Mouse (Mus musculus) heart, adult 9 months (tissue): ENCODE measurements around the gene Isg15.

Experiments used
- DNase-seq, 2 experiments: peaks; one replicate each; pipeline ENCODE4 v3.0.0; 2022; ENCODE audit warnings: low spot score in 2 of 2

Gene Isg15

DNA sequence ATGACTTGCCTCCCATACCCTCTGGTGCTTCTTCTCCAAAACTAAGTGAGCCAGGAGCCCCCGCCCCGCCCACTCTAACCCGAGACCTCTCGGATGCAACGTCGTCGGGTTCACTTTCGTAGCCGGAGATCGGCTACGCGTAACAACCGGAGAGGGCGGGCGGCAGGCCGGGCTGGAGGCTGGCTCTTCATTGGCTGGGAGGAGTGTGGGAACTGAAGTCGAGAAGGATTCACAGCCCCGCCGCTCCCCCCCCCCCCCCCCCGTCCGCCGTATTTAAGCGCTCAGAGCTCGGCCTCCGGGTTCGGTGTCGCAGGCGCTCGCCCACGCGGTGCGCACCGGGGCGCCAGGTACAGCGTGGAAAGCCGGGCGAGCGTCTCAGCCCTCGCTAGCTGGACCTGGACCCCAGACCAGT is 2.4 kb upstream of the Isg15 start, which contains the start of gene AW011738:
Gene AW011738, plus strand, starts transcription at position 304 of the 412 bp plus-strand sequence.
- peak; percentile 75 to 82 for DNase-seq

- peak in 1 of 2 experiments; percentile 29 for DNase-seq
Observed at GRCm38 (mm10) chr4:156202462-156202893, 1.9 kb upstream of the Isg15 start.

DNA sequence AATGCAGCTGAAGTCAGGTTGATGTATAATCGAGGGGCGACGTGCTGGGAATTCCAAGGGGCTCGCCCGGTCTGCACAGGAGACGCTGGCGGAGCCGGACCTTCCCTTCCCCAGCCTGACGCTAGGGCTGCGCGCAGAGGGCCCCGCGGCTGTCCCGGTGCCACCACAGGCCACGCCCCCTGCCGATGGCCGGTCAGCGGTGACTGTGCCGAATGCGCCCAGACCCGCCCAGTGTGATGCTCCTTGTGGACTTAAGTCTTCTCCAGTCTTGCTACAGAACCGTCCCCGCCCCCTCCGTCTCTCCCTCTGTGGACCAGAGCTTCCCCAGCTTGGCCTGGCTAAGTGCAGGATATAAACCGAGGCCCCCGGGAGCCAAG is 2.8 kb downstream of the Isg15 start:
- DNase-seq = peak; percentile 89 to 90

DNA sequence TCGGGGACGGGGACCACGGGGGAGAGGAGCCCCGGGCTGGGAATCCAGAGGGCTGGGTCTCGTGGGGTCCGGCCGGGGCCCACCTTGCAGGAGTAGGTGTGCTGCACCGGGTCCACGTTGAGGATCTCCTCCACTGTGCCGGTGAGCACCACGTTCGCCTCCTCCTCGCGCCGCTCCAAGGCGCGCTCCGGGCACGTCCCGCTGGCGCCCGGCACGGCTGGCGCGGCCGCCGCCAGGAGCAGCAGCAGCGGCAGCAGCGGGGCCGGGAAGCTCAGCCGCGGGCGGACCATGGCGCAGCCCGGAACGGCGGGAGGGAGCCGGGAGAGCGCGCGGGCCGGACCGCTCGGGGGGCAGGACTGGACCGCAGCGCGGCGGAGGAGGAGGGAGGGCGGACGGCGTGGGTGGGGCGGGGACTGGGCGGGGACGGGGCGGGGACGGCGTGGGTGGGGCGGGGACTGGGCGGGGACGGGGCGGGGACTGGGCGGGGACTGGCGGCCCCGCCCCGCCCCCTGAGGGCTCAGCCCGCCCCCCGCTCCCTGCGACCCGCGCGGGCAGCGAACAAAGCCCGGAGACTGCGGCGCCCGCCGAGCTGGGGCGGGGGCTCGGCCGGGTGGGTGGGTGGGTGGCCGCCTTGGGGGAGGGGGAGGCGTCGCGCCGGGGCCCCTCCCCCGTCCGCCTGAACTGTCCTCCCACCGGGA is 3.3 kb downstream of the Isg15 start, which contains the start of gene Agrn:
Gene Agrn, minus strand, starts transcription at position 358 of the 698 bp plus-strand sequence.
- peak; percentile 57 to 68 for DNase-seq

GRCm38 (mm10) chr4:156195927-156196870 is 4.4 kb downstream of the Isg15 start:
- peak in 1 of 2 experiments; percentile 52 for DNase-seq

- no peak for DNase-seq
Observed at GRCm38 (mm10) chr4:156194346-156194745, 6.3 kb downstream of the Isg15 start.

- DNase-seq = no peak
Observed at GRCm38 (mm10) chr4:156193906-156194305, 6.7 kb downstream of the Isg15 start.

GRCm38 (mm10) chr4:156193200-156193590 is 7.4 kb downstream of the Isg15 start:
- no peak for DNase-seq

DNA sequence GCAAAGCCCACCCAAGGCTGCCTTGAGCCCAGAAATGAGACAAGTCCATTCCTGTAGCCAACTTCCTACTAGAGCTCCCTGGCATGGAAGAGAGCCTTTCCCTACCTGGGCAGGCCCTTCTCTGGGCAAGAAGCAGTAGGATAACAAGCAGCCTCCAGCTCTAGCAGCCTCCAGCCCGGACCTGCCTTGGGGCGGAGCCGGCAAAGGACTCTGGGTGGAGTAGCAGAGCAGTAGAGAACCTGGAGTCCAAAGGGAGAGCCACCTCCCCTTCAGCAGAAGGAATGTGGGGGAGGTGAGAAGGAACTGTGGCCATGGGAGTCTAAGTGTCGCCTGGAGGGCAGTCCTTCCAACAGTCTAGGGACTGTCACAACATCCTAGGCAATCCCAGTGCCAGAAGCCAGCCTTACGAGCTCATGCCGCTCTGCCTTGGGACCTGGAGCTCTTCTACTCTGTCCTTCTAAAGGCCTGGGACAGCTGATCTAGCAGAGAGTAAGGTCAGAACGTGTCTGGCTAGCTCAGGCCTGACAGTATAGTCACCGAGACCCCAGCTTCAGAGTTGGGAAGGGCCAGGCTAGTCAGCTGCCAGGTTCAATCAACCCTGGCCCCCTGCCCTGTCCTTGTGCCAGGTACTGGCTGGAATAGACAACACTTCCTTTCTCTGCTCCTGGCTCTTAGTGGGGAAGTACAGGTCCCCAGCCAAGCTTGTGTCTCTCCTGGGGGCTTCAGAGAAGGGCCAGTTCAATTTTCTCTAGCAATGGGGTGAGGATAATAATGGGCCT is 8.0 kb downstream of the Isg15 start:
- DNase-seq = no peak

DNA sequence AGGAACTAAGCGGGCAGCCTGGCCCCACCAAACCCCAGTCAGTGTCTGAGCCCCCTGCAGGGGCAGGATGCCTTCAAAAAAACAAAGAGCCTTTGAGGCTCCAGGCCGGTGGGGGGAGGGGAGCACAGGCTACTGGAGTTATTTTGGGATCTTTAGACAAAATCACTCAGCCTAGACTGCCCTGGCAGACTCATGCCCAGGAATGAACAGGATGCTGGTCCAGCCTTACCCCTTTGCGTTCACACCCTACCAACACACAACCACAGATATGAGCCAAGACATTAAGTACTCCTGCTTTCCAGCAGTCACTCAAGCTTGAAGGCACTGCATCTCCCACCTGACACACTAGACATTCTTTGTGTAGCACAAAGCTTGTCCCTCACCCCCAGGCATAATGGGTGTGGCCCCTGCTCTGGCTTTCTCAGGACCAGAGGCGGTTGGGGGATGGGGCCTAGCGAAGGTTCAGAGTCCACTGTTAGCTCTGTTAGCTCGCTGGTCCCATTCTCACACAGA is 11.8 kb downstream of the Isg15 start:
- DNase-seq = no peak

DNA sequence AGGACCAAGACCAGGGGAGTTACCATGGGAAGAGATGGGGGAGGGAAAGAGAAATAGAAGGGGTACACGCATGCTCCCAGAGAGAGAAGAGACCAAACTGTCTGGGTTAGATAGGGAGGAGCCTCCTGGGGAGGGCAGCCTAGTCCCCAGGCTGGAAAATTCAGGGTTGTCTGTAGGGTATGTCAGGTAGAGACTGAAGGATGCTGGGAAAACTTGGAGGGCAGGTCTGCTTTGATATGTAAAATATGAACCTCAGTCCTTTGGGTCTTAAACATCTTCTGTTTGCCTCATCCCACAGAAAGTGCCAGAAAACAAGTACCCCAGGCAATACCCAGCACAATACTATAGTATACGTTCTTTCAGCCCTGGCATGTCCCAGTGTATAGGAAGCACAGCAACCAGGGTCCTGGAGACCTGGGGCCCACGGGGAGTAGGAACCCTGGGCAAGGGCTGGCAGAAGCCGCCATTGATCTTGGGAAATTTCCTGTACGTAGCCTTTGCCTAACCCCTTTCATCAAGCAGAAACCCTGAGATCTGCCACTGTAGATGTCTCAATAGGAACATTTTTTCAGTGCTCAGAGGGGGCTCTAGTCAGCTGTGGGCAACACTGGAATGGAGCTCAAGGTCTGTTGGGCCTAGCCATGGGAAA is 12.3 kb downstream of the Isg15 start:
- DNase-seq = no peak

DNA sequence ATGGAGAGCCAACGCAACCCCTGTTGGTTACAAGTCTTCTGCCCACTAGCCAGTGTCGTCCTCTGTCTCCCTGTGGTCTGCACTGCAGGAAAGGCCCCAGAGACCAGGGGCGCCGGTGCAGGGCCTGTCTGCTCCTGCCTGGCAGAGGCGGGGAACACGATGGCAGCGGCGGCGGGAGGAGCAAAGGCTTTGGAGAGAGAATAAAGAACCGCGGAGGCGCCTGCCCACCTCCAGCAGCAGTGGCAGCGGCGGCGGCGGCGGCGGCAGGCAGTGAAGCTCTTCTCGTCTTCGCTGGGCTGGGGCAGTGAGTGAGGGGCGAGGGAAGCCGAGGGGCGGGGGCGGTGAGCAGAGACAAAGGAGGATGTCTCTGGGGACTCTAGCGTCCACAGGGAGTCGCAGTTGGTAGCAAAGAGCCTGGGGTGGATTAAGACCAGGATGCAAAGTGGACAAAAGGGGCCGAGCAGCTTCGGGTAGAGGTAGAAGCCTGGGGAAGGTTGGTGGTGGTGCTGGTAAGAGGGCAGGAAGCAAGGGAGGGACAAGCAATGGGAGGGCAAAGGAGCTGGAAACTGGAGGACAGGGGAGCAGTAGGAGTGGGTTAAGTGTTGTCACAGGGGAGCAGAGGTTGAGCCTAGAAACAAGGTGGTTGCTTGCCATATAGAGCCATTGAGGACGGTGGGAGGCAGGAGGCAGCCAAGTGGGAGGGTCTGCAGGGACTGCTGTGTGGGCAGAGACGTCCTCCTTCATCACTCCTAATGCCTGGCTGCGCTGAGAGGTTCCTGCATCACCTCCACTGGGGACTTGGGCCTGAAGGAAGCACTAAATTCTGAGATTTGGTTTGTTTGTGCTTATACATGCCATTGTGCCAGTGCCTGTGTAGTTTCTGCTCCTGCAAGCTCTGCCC is 14.4 kb downstream of the Isg15 start:
- no peak for DNase-seq

DNA sequence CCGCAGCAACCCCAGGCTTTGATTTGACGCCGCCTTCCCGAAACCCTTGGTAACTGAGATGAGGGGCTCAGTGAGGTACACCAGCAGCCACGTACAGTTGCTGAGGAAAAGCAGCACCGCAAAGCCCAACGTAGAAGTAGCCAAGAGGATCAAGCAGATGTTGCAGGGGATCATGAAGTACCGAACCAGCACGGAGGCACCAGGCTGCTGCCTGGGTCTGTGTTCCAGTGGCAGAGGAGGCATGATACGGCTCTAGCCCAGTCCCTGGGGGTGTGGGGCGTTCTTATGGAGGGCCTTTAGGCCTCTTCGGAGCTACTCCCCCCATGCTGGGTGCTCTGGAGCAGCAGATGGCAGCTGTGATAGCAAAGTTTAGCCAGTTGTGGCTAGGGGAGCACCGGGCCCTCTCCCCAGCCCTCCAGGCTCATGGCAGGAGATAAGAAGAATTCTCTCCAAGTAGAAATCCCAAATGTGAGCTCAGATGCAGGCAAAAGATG is 15.1 kb downstream of the Isg15 start:
- DNase-seq = no peak

- DNase-seq = no peak
Observed at GRCm38 (mm10) chr4:156184291-156184954, 16.2 kb downstream of the Isg15 start.

DNA sequence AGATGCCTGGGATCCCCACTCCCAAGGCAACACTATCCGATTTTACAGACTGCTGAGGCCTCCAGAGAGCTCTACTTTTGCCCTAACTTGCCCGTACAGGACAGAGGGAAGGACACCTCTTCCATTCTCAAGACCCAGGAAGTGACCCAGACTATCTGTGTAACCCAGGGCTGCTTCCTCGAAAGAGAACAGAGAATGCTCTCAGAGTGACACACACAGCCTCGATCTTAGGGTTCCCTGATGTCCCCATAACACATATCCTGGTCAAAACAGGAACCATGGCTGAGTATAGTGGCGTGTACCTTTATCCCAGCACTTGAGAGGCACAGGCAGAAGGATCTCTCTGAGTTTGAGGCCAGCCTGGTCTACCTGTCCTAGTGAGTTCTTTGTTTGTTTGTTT is 16.9 kb downstream of the Isg15 start:
- DNase-seq = no peak

GRCm38 (mm10) chr4:156177630-156178029 is 23.0 kb downstream of the Isg15 start:
- DNase-seq = no peak

- peak; percentile 77 to 78 for DNase-seq
Observed at GRCm38 (mm10) chr4:156171828-156172227, 28.8 kb downstream of the Isg15 start.

GRCm38 (mm10) chr4:156169129-156169528 is 31.5 kb downstream of the Isg15 start:
- DNase-seq = no peak

- DNase-seq = no peak
Observed at GRCm38 (mm10) chr4:156168611-156169010, 32.0 kb downstream of the Isg15 start.
